Mouse (Mus musculus): Measurements from ENCODE around the gene Card10. TPM values are rescaled to one million over a fixed set of nuclear protein-coding genes. Genes with fewer than 3 reads are reported as not detected.

The Card10 gene
- polyA plus RNA-seq, 1 experiment from 2014 or later, result 2.6 TPM

DNA sequence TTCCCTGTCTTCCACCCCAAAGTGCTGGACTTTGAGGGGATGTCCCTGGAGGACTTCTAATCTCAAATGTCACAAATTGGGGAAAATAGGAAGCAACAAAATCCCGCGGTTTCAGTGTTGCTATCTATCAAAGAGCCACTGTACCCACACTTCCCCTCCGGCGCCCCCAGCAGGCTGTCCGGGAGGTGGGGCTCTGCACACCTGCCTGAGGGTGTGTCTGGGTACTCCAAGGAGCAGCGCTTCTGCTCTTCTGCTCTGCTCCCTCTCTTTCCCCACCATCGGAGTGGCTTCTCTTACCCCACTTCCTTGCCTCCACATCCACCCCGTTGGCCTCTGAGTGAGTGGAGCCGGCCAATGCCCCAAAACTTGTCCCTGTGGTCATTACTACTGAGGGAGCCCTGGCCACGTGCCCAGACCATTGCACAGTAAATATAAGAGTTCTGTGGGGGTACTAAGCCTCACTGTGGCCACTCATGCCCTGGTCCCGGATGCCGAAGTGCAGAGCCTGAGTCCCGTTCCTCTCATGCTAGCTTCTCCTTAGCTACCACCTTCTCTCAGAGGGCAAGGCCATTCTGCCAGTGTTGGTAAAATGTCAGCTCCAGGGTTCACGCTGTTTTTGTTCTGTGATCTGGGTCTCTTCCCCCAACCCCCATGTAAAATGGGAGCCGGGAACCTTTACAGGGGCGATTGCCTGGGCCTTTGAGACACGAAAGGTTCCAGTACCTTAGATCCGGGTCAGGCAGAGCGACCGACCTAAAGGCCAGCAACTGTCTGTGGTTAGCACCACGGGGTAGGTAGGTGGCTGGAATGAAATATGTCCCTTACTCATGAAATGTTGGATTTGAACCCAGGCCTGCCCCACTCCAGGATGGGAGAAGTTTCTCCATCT, 41.0 kb upstream of the Card10 start:
- no peaks in the 10 kb centered on the region for H3K36me3 ChIP-seq
- peaks cover 22% of the 10 kb centered on the region for H3K27me3 ChIP-seq
- peak overlapping the region; percentile 47 for H3K4me3 ChIP-seq
- peak overlapping the region; percentile 72 for H3K4me2 ChIP-seq
- H3K4me1 ChIP-seq (replicated peaks), result peaks cover 55% of the 10 kb centered on the region
- H3K9me3 ChIP-seq, result no peaks in the 10 kb centered on the region
- 43% methylated on average over 21 of the region's 21 CpGs for WGBS
- no peak for ATAC-seq (ENCODE audit: low FRiP score, low read depth)
- 0 out of 2 replicates have a peak overlapping the region, but pooled peaks have one; percentile 55 for H3K9ac ChIP-seq
- 0 out of 2 replicates have a peak overlapping the region, but pooled peaks have one; percentile 72 for H3K27ac ChIP-seq (replicated peaks)

GRCm38 (mm10) chr15:78842371-78843163, 39.7 kb upstream of the Card10 start, which contains the start of gene Cdc42ep1:
TSS of gene Cdc42ep1 (plus strand) at chr15:78842624.
- Histone ChIP-seq H3K4me3 (peak within 1 kb of the TSS; percentile 47), H3K4me2 (peak within 1 kb of the TSS; percentile 72), H3K27me3 (peaks cover 22% of the 10 kb centered on the region), H3K9ac (peak within 1 kb of the TSS; percentile 55), H3K36me3 (no peaks in the 10 kb centered on the region), H3K27ac (replicated peaks) (peak within 1 kb of the TSS; percentile 72), H3K4me1 (replicated peaks) (peaks cover 55% of the 10 kb centered on the region), H3K9me3 (no peaks in the 10 kb centered on the region)
- peak; percentile 63 for ATAC-seq (ENCODE audit: low FRiP score, low read depth)
- under 1% methylated on average over 63 of the region's 86 CpGs for WGBS

DNA sequence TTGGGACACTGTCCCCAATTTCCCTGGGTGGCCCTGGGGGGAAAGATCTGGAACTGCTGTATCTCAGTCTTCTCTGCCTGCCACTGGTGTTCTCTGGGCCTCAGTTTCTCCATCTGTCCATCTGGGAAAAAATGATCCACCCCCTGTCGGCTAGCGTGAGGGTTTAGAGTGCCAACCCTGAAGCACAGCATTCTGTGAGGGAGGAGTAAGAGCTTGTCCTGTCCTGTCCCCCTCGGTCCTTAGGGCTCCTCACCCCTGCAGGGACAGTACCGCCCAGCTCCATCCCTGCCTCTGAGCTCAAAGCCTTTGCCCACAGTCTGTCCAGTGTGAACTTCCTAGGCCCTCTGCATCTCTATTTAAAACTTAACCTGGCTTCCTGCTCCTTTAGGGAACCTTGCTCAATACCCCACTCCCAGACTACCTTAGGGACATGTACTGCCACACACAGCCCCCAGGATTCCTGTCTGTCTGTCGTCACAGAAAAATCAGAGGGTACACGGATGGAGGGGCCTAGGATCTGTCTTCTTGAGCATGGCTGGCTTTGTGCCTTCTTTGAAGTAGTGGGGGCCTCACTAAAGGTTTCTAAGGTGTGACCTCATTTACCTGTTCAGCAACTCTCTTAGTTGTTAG, 38.4 kb upstream of the Card10 start:
- 56% methylated on average over 6 of the region's 6 CpGs for WGBS
- no peak overlapping the region for H3K9ac ChIP-seq

DNA sequence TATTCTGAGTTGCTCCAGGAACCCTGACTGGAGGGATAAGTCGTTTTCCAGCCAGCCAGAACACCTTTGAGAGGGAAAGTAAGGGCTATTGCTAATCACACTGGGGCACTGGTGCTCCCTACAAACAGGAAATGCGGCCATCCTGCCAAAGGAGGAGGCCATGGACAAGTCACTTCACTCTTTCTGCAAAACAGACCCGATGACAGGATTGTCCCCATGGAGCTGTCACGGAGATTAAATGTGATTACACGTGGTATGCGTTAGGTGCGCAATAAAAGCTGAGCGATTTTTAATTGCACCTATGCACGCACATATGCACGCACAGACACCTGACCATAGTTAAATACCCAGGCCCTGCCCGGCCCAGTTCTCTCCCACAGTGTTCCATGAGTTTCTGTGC, 37.9 kb upstream of the Card10 start:
- H3K4me1 ChIP-seq (replicated peaks), result peaks cover 56% of the 10 kb centered on the region

More for the DNA sequence above, 38.4 kb upstream of the Card10 start:
- H3K4me1 ChIP-seq (replicated peaks), result peaks cover 57% of the 10 kb centered on the region
- no peak overlapping the region for H3K4me3 ChIP-seq
- no peak for ATAC-seq (ENCODE audit: low FRiP score, low read depth)
- no peaks in the 10 kb centered on the region for H3K36me3 ChIP-seq
- peaks cover 22% of the 10 kb centered on the region for H3K27me3 ChIP-seq
- no peaks in the 10 kb centered on the region for H3K9me3 ChIP-seq
- H3K4me2 ChIP-seq, result no peak overlapping the region
- no peak overlapping the region for H3K27ac ChIP-seq (replicated peaks)

GRCm38 (mm10) chr15:78840241-78840640, 37.4 kb upstream of the Card10 start:
- H3K27ac ChIP-seq (replicated peaks), result 0 out of 2 replicates have a peak overlapping the region, but pooled peaks have one; percentile 10
- H3K27me3 ChIP-seq, result peaks cover 22% of the 10 kb centered on the region
- 46% methylated on average over 3 of the region's 3 CpGs for WGBS
- ATAC-seq (ENCODE audit: low FRiP score, low read depth), result no peak
- H3K4me3 ChIP-seq, result no peak overlapping the region
- H3K36me3 ChIP-seq, result no peaks in the 10 kb centered on the region
- no peaks in the 10 kb centered on the region for H3K9me3 ChIP-seq
- H3K4me2 ChIP-seq, result no peak overlapping the region
- peaks cover 56% of the 10 kb centered on the region for H3K4me1 ChIP-seq (replicated peaks)
- H3K9ac ChIP-seq, result no peak overlapping the region

More for the DNA sequence above, 37.9 kb upstream of the Card10 start:
- 38% methylated on average over 11 of the region's 11 CpGs for WGBS
- H3K4me3 ChIP-seq, result no peak overlapping the region
- peaks cover 22% of the 10 kb centered on the region for H3K27me3 ChIP-seq
- no peak for ATAC-seq (ENCODE audit: low FRiP score, low read depth)
- H3K27ac ChIP-seq (replicated peaks), result no peak overlapping the region
- H3K36me3 ChIP-seq, result no peaks in the 10 kb centered on the region
- H3K9ac ChIP-seq, result no peak overlapping the region
- H3K4me2 ChIP-seq, result no peak overlapping the region
- H3K9me3 ChIP-seq, result no peaks in the 10 kb centered on the region

GRCm38 (mm10) chr15:78839744-78840143, 36.9 kb upstream of the Card10 start:
- no peak for ATAC-seq (ENCODE audit: low FRiP score, low read depth)
- Histone ChIP-seq H3K4me1 (replicated peaks) (peaks cover 56% of the 10 kb centered on the region), H3K9me3 (no peaks in the 10 kb centered on the region), H3K4me2 (no peak overlapping the region), H3K36me3 (no peaks in the 10 kb centered on the region), H3K4me3 (no peak overlapping the region), H3K27ac (replicated peaks) (0 out of 2 replicates have a peak overlapping the region, but pooled peaks have one; percentile 10), H3K27me3 (peaks cover 20% of the 10 kb centered on the region), H3K9ac (no peak overlapping the region)
- 4% methylated on average over 2 of the region's 2 CpGs for WGBS

- Histone ChIP-seq H3K4me3 (no peak overlapping the region), H3K27ac (replicated peaks) (peak overlapping the region; percentile 78), H3K4me1 (replicated peaks) (peaks cover 61% of the 10 kb centered on the region), H3K9ac (no peak overlapping the region), H3K4me2 (no peak overlapping the region), H3K27me3 (no peaks in the 10 kb centered on the region), H3K9me3 (no peaks in the 10 kb centered on the region), H3K36me3 (no peaks in the 10 kb centered on the region)
- ATAC-seq (ENCODE audit: low FRiP score, low read depth), result no peak
- 34% methylated on average over 8 of the region's 8 CpGs for WGBS
These were observed 33.3 kb upstream of the Card10 start for GRCm38 (mm10) chr15:78836086-78836621.

GRCm38 (mm10) chr15:78835200-78836085, 32.6 kb upstream of the Card10 start:
- no peaks in the 10 kb centered on the region for H3K9me3 ChIP-seq
- peak; percentile 23 for ATAC-seq (ENCODE audit: low FRiP score, low read depth)
- no peak overlapping the region for H3K4me3 ChIP-seq
- peaks cover 54% of the 10 kb centered on the region for H3K4me1 ChIP-seq (replicated peaks)
- peak overlapping the region; percentile 78 for H3K27ac ChIP-seq (replicated peaks)
- no peak overlapping the region for H3K4me2 ChIP-seq
- H3K36me3 ChIP-seq, result no peaks in the 10 kb centered on the region
- WGBS, result 6% methylated on average over 11 of the region's 12 CpGs
- H3K9ac ChIP-seq, result no peak overlapping the region
- no peaks in the 10 kb centered on the region for H3K27me3 ChIP-seq

DNA sequence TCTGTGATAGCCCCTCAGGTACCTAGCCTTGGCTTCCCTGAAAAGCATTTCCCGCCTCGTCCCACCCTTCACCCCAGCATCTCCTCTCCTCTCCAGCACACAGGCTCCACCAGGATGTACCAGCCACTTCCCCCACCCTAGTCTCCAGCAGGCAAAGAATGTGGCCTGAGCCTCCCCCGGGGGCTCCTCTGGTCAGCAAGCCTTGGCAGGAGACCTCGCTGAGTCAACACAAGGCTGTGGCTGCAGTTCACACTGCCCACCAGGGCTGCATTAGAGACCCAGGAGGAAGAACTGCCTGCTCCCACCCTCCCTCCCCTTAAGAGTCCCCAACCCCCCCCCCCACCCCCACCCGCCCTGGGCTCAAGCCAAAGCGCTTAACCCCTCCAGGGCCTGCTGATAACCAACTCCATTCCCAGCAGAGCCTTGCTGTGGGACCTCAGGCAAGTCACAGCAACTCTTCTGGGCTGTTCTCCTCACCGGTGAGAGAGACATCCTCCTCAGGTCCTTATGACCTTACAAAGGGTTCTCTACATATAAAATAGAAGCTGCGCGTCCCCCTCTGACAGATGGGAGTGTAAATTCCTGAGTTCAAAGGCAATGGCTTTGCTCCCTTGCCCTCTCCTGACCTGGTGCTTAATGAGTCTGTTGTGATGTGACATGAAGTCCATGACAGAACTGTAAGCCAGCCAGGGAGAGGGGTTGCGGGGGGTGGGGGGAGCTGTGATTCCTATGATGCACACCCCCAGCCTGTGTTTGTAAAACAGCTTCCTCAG, 31.6 kb upstream of the Card10 start:
- Histone ChIP-seq H3K36me3 (no peaks in the 10 kb centered on the region), H3K27ac (replicated peaks) (peak overlapping the region; percentile 78), H3K9me3 (no peaks in the 10 kb centered on the region), H3K9ac (no peak overlapping the region), H3K4me2 (no peak overlapping the region), H3K4me1 (replicated peaks) (peaks cover 44% of the 10 kb centered on the region), H3K27me3 (no peaks in the 10 kb centered on the region), H3K4me3 (no peak overlapping the region)
- peak; percentile 27; the same call in 1 of the 2 replicates for ATAC-seq (ENCODE audit: low FRiP score, low read depth)
- 51% methylated on average over 10 of the region's 10 CpGs for WGBS

GRCm38 (mm10) chr15:78833582-78833981, 30.7 kb upstream of the Card10 start:
- Histone ChIP-seq H3K4me3 (no peak overlapping the region), H3K36me3 (no peaks in the 10 kb centered on the region), H3K9ac (no peak overlapping the region), H3K4me1 (replicated peaks) (peaks cover 41% of the 10 kb centered on the region), H3K27ac (replicated peaks) (peak overlapping the region; percentile 69; the same call in 1 of the 2 replicates), H3K9me3 (no peaks in the 10 kb centered on the region), H3K27me3 (no peaks in the 10 kb centered on the region), H3K4me2 (no peak overlapping the region)
- no peak for ATAC-seq (ENCODE audit: low FRiP score, low read depth)
- WGBS, result 96% methylated on average over 3 of the region's 3 CpGs
